Mouse (Mus musculus): ENCODE data around the gene Arfip1.

- TF ChIP-seq CTCF (IDR thresholded peaks at IDR 0.05) = no peak
- TF ChIP-seq EP300 (IDR thresholded peaks at IDR 0.05) = no peak
These were observed 107.2 kb downstream of the Arfip1 start for GRCm38 (mm10) chr3:84474981-84475775.
